Mouse (Mus musculus): ENCODE data around the gene Lims1.

DNA sequence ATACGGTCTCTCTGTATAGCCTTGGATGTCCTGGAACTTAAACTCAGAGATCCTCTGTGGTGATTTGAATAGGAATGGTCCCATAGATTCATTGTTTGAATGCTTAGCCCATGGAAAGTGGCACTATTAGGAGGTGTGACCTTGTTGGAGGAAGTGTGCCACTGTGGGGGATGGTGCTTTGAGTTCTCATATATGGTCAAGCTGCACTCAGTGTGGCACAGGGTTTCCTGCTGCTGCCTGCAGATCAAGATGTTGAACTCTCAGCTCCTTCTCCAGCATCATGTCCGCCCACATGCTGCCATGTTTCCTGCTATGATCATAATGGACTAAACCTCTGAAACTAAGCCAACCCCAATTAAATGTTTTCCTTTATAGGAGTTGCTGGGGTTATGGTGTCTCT, 104.7 kb downstream of the Lims1 start:
- no peak for TF ChIP-seq POLR2A (IDR thresholded peaks at IDR 0.05; ENCODE audit: insufficient read length, low read depth)
- TF ChIP-seq MYOG (IDR thresholded peaks at IDR 0.05; ENCODE audit: control insufficient read depth in 1 of 3, insufficient read depth in 1 of 3, insufficient read length in 2 of 3, low read depth in 2 of 3) = no peak
